Mouse (Mus musculus): ENCODE measurements around the gene Pcgf1. TPM values are rescaled to one million over a fixed set of nuclear protein-coding genes. Genes with fewer than 3 reads are reported as not detected.

Pcgf1 gene
- 1.5 and 2.2 TPM in 2 replicates for polyA plus RNA-seq (2012)

DNA sequence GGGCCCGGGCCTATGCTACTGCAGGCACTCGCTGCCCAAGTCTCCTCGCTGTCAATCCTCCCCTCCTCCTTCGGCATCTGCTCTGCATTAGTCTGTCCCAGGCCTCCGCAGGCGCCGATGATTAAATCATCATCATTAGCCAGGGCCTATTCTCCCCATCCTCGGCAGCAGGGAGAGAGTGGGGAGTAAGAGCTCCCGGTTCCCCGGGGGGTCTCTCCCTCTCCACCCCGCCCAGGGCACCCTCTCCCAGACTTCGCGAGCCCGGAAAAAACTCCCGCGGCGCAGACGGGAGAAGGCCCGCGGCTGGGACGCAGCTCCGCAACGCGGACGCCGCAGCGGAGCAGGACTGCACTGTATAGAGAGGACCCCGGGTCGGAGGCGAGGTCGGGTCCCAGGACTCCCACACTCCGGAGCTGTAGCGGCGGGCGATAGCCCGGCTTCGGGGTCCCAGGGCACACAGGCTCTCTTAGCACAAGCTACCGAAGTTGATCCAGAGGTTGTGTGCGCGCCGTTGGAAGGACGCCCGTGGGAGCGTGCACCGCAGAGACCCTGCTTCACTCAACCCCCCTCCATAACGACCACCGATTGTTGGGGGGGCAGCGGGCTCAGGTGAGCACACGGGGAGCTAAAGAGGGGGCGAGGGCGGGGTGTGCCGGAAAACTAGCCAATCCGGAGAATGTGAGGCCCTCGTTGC is at the start of gene Pcgf1:
Pcgf1 (plus strand) TSS at position 240 of the 694 bp plus-strand sequence.
- peaks cover 53% of the 10 kb centered on the region for H3K27me3 ChIP-seq (ENCODE audit: control insufficient read depth)
- no peak for TF ChIP-seq GATA1 (IDR thresholded peaks at IDR 0.05; ENCODE audit: low read length)
- no peak for TF ChIP-seq TAL1 (IDR thresholded peaks at IDR 0.05; ENCODE audit: low read length)
- peaks cover 31% of the 10 kb centered on the region for H3K4me1 ChIP-seq (ENCODE audit: control insufficient read depth)

DNA sequence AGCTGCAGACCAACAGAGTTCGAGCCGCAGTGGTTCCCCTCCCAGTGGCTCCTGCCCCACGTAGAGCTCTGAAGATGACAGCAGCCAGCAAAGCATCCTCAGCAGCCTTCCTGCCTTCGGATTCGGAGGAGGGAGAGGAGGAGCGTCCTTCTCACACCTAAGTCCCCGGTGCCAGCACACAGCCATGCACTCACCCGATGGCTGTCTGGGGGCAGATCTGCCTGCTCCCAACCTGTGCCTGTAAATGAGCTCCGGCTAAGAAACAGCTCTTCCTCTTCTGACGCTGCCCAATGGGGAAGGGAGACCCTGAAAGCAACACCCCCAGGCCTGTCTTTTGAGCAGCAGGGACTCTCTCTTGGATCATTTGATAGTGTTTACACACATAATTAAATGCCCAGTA is 47.9 kb upstream of the Pcgf1 start:
- H3K27me3 ChIP-seq (ENCODE audit: control insufficient read depth): peaks cover 14% of the 10 kb centered on the region
- H3K4me1 ChIP-seq (ENCODE audit: control insufficient read depth): peaks cover 84% of the 10 kb centered on the region
- H3K4me3 ChIP-seq (replicated peaks): no peak overlapping the region
- H3K36me3 ChIP-seq (ENCODE audit: control insufficient read depth): peaks cover 75% of the 10 kb centered on the region
- no peaks in the 10 kb centered on the region for H3K9me3 ChIP-seq (ENCODE audit: control insufficient read depth, low read length)
- TF ChIP-seq TAL1 (IDR thresholded peaks at IDR 0.05; ENCODE audit: low read length) (no peak), GATA1 (IDR thresholded peaks at IDR 0.05; ENCODE audit: low read length) (no peak)

More for the DNA sequence above, at the start of gene Pcgf1:
- H3K9me3 ChIP-seq (ENCODE audit: control insufficient read depth, low read length): no peaks in the 10 kb centered on the region
- H3K4me3 ChIP-seq (replicated peaks): peak within 1 kb of the TSS; percentile 70
- peaks cover 27% of the 10 kb centered on the region for H3K36me3 ChIP-seq (ENCODE audit: control insufficient read depth)

DNA sequence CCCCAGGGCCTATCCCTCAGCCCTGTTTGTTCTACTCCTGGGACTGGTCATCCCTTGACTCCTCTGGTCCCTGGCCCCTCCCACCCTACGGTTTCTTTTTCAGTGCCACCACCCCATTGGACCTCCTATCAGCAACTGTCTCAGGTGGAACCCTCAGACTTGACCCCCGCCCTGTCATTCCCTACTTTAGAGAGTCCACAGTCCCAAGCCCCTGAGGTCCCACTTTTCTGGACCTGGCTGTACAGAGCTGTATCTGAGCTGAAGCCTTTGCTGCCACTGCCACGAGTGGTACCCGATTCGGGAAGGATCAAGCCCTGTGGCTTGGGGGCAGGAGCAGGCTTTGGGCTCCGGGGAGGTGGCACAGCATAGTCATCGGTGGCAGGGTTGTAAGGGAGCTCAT is 46.6 kb upstream of the Pcgf1 start:
- Histone ChIP-seq H3K9me3 (ENCODE audit: control insufficient read depth, low read length) (no peaks in the 10 kb centered on the region), H3K4me1 (ENCODE audit: control insufficient read depth) (peaks cover 87% of the 10 kb centered on the region), H3K27me3 (ENCODE audit: control insufficient read depth) (peaks cover 25% of the 10 kb centered on the region), H3K36me3 (ENCODE audit: control insufficient read depth) (peaks cover 65% of the 10 kb centered on the region), H3K4me3 (replicated peaks) (peak overlapping the region; percentile 74)
- no peak for TF ChIP-seq TAL1 (IDR thresholded peaks at IDR 0.05; ENCODE audit: low read length)
- no peak for TF ChIP-seq GATA1 (IDR thresholded peaks at IDR 0.05; ENCODE audit: low read length)

DNA sequence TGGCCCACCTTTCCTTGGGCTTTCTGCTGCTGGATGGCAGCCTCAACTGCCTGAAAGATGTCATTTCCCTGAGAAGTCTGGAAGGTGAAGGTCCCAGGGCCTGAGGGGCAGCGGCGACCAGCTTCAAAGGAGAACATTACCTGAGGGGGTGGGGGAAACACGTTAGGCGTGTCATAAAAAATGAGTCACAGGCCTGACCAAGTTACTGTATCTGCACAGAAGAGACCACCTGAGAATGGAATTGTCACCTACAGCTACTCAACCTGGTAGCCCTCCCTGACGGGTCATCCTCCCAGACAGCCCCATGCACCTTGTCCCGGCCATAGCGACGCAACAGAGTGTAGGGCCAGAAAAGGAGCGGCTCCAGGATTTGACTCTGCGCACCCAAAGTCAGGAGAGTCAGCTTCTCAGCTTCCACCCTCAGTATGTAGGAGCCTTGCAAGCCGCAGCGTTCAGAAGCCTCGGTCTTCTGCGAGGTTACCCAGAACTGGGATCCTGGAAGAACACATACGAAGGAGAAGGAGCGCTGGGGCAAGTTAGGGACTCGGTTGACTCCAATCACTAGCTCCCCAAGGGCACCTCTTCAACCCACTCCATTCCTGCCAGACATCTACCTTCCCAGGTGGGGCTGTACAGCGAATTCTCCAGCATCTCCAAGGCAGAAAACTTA is 45.6 kb upstream of the Pcgf1 start:
- peaks cover 87% of the 10 kb centered on the region for H3K4me1 ChIP-seq (ENCODE audit: control insufficient read depth)
- H3K27me3 ChIP-seq (ENCODE audit: control insufficient read depth): peaks cover 25% of the 10 kb centered on the region
- H3K36me3 ChIP-seq (ENCODE audit: control insufficient read depth): peaks cover 56% of the 10 kb centered on the region
- peak overlapping the region; percentile 74 for H3K4me3 ChIP-seq (replicated peaks)
- H3K9me3 ChIP-seq (ENCODE audit: control insufficient read depth, low read length): no peaks in the 10 kb centered on the region
- TF ChIP-seq TAL1 (IDR thresholded peaks at IDR 0.05; ENCODE audit: low read length) (no peak), GATA1 (IDR thresholded peaks at IDR 0.05; ENCODE audit: low read length) (no peak)

DNA sequence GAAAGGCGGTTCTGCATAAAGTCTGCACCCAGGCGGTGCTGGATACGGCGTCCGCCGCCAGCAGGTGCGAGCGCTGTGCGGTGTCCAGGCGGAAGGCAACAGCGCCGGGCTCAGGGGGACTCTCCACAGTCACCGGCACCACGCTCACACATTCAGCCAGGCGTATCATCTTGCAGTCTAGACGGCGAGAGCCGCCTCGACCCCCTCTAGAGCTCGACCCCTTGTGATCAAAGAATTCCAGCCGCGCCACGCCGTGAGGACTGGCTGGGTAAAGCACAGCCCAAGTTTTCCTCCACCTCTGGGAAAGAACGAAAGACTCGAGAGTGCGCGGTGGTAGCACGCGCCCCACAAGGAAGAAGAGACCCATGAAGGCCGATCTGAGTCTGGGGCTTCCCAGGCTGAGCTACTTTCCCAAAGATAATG is 44.9 kb upstream of the Pcgf1 start:
- TF ChIP-seq GATA1 (IDR thresholded peaks at IDR 0.05; ENCODE audit: low read length): no peak
- H3K9me3 ChIP-seq (ENCODE audit: control insufficient read depth, low read length): no peaks in the 10 kb centered on the region
- peaks cover 49% of the 10 kb centered on the region for H3K36me3 ChIP-seq (ENCODE audit: control insufficient read depth)
- peak overlapping the region; percentile 74 for H3K4me3 ChIP-seq (replicated peaks)
- peaks cover 85% of the 10 kb centered on the region for H3K4me1 ChIP-seq (ENCODE audit: control insufficient read depth)
- H3K27me3 ChIP-seq (ENCODE audit: control insufficient read depth): peaks cover 25% of the 10 kb centered on the region

DNA sequence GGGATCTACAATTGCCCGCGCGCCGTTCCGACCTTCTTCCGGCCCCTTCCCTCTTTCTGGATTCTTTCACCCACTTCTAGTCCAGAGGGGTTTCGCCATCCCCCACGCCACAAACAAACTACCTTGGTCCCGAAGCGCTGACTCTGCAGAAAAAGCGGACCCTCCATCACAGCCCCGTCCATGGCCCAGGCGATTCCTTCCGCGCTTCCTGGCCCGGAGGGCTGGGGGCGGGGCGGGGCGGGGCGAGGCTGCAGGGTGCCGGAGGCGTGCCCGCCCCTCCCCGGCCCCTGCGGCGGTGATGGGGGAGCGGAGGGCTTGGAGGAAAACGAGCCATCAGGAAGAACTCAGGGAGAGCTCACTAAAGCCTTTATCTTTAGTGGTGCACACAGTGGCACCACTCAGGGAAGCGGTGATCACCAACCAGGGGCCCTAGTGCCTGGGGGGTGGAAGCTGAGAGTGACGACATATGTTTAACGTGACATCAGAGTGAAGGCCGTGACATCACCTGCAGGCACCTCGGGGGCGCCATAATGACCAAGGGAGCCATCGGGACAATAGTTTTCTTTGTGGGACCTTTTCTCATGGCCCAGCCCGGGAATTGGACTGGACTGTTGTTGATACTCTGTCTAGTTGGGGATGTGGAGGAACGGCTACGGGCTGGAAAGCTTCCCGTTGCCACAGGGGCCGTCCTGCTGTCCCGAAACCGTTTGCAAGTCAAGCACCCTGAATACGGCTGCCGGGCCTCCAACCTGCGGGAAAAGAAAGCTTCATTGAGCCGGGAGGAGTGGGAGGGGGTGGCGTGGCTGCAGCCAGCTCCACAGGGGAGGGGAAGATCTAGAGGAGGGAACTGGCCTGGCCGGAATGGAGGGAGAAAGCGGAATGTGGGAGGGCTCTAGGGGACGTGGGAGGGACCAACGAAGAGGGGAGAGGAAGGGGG is 44.2 kb upstream of the Pcgf1 start, which contains the start of the genes Dok1 and Loxl3:
Dok1 (minus strand) TSS at position 223 of the 937 bp plus-strand sequence.
Loxl3 (plus strand) TSS at position 925 of the 937 bp plus-strand sequence.
- Histone ChIP-seq H3K9me3 (ENCODE audit: control insufficient read depth, low read length) (no peaks in the 10 kb centered on the region), H3K4me3 (replicated peaks) (peak within 1 kb of the TSS; percentile 74), H3K36me3 (ENCODE audit: control insufficient read depth) (peaks cover 41% of the 10 kb centered on the region), H3K4me1 (ENCODE audit: control insufficient read depth) (peaks cover 85% of the 10 kb centered on the region), H3K27me3 (ENCODE audit: control insufficient read depth) (peaks cover 25% of the 10 kb centered on the region)
- TF ChIP-seq GATA1 (IDR thresholded peaks at IDR 0.05; ENCODE audit: low read length) (no peak), TAL1 (IDR thresholded peaks at IDR 0.05; ENCODE audit: low read length) (no peak)

DNA sequence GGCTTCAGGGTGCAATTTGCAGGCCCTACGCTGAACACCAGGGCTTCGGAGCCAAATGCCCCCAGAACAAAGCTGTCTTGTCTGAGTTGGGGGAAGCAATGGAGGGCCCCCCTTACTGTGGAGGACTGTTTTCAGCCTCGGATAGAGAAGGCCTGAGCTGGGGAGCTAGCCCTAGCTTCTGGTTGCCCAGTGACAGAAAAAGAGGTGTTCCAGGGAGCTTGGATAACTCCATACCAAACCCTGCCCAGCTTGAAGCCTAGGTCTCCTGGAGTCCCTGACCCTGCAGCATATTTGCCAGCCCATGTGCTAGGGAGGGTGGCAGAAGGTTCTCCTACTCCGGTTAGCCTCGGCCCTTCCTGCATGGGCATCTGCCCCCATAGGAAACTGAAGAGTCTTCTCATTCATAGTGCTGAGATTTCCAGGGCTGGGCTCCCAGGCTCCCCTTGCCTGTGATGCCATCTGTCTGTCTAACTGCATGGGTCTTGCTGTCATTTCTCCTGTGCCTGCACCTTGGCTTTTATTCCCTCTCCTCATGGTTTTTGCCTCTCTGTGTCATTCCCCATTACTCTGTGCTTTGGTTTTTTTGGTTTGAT is 43.1 kb upstream of the Pcgf1 start:
- Histone ChIP-seq H3K4me1 (ENCODE audit: control insufficient read depth) (peaks cover 88% of the 10 kb centered on the region), H3K4me3 (replicated peaks) (peak overlapping the region; percentile 74), H3K9me3 (ENCODE audit: control insufficient read depth, low read length) (no peaks in the 10 kb centered on the region), H3K36me3 (ENCODE audit: control insufficient read depth) (peaks cover 32% of the 10 kb centered on the region), H3K27me3 (ENCODE audit: control insufficient read depth) (peaks cover 25% of the 10 kb centered on the region)
- TF ChIP-seq GATA1 (IDR thresholded peaks at IDR 0.05; ENCODE audit: low read length): no peak
- no peak for TF ChIP-seq TAL1 (IDR thresholded peaks at IDR 0.05; ENCODE audit: low read length)

DNA sequence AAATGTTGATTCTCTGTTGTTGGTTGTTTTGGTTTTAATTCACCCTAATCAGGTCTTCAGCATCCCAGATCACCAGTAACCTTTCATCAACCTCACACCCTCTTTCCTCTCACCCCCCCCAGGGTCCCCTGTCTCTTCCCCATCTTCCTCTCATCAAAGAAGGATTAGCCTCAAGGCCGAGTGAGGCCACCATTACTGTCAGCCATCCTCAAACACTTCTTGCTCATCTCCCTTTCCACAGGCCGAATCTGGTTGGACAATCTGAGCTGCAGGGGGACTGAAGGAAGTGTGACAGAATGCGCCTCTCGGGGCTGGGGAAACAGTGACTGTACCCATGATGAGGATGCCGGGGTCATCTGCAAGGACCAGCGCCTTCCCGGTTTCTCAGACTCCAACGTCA is 40.5 kb upstream of the Pcgf1 start:
- Histone ChIP-seq H3K9me3 (ENCODE audit: control insufficient read depth, low read length) (no peaks in the 10 kb centered on the region), H3K4me3 (replicated peaks) (no peak overlapping the region), H3K36me3 (ENCODE audit: control insufficient read depth) (peaks cover 5% of the 10 kb centered on the region), H3K4me1 (ENCODE audit: control insufficient read depth) (peaks cover 85% of the 10 kb centered on the region), H3K27me3 (ENCODE audit: control insufficient read depth) (peaks cover 22% of the 10 kb centered on the region)
- TF ChIP-seq TAL1 (IDR thresholded peaks at IDR 0.05; ENCODE audit: low read length): no peak
- no peak for TF ChIP-seq GATA1 (IDR thresholded peaks at IDR 0.05; ENCODE audit: low read length)
